Mouse (Mus musculus) neural tube, embryonic 11.5 days (tissue): ENCODE data around the gene Gzmd. TPM values are rescaled to one million over a fixed set of nuclear protein-coding genes. Genes with fewer than 3 reads are reported as not detected.
"Not testable (repeated sequence)": the region's sequence is repeated elsewhere in the genome, so short reads cannot be mapped to it uniquely, and the experiment has no call there.

ENCODE experiments used
- ATAC-seq: fragments of 200-750 bp; cut with Nextera tagmentation; 2 replicates; pipeline ENCODE4 v1.8.0; 2017; ENCODE audit warnings: moderate number of reproducible peaks, mild to moderate bottlenecking, moderate TSS enrichment, moderate library complexity; ENCODE audit not compliant: insufficient read depth, low FRiP score, low TSS enrichment
- DNase-seq: peaks from one replicate; pipeline ENCODE4 v3.0.0-alpha.2; 2015; ENCODE audit warnings: low spot score
- H3K27ac ChIP-seq: fragments of 300-500 bp; sonication (generic); 2 replicates; pipeline ENCODE4 v1.5.1; 2014; ENCODE audit warnings: low read depth, mild to moderate bottlenecking, low read length
- H3K27me3 ChIP-seq: fragments of 300-500 bp; sonication (generic); 2 replicates; pipeline ENCODE4 v1.6.1; 2014; ENCODE audit warnings: mild to moderate bottlenecking, low read length, mixed read lengths; ENCODE audit not compliant: control insufficient read depth, insufficient read depth
- H3K36me3 ChIP-seq: fragments of 300-500 bp; sonication (generic); 2 replicates; pipeline ENCODE4 v1.6.1; 2014; ENCODE audit warnings: mild to moderate bottlenecking, low read length, moderate library complexity, mixed read lengths; ENCODE audit not compliant: control insufficient read depth, insufficient read depth
- H3K4me1 ChIP-seq: fragments of 300-500 bp; sonication (generic); 2 replicates; pipeline ENCODE4 v1.6.1; 2014; ENCODE audit warnings: low read length, mixed read lengths; ENCODE audit not compliant: control insufficient read depth, insufficient read depth
- H3K4me2 ChIP-seq: fragments of 300-500 bp; sonication (generic); 2 replicates; pipeline ENCODE4 v1.6.1; 2014; ENCODE audit warnings: low read depth, mild to moderate bottlenecking, moderate library complexity
- H3K4me3 ChIP-seq: fragments of 300-500 bp; sonication (generic); 2 replicates; pipeline ENCODE4 v1.5.1; 2014; ENCODE audit warnings: low read depth, low read length
- H3K9ac ChIP-seq: fragments of 300-500 bp; sonication (generic); 2 replicates; pipeline ENCODE4 v1.6.1; 2014; ENCODE audit warnings: mild to moderate bottlenecking, low read length
- H3K9me3 ChIP-seq: fragments of 300-500 bp; sonication (generic); 2 replicates; pipeline ENCODE4 v1.6.1; 2016; ENCODE audit warnings: low read length; ENCODE audit not compliant: control insufficient read depth
- WGBS: fragments of 180-500 bp; shearing (Covaris S2); extraction: QIAGEN DNeasy Blood & Tissue Kit; methylation state at CpG from one replicate; pipeline ENCODE4 v1.1.7; 2014; 5-methylcytosine and 5-hydroxymethylcytosine counted together
- polyA plus RNA-seq: library from polyadenylated mRNA; unstranded; fragments of >200 nt; fragmentation: Nextera tagmentation; extraction: Ambion mirVana; gene quantifications from 2 replicates; pipeline ENCODE4 v1.2.1, GENCODE M21; 2014

Gene Gzmd
- polyA plus RNA-seq, 1 experiment from 2014 or later = not detected

- 84% methylated on average over 1 of the region's 1 CpGs for whole genome bisulfite sequencing
- not testable (repeated sequence) for H3K4me3 ChIP-seq, H3K9ac ChIP-seq, H3K27me3 ChIP-seq, H3K4me1 ChIP-seq, H3K4me2 ChIP-seq, H3K36me3 ChIP-seq, ATAC-seq, DNase-seq, H3K27ac ChIP-seq, H3K9me3 ChIP-seq
Observed at GRCm38 (mm10) chr14:56133675-56134074, 1.3 kb upstream of the Gzmd start.

- WGBS = 51% methylated on average over 3 of the region's 3 CpGs
- Histone ChIP-seq H3K4me1 (no peaks in the 10 kb centered on the region), H3K4me3 (no peak overlapping the region), H3K4me2 (no peak overlapping the region), H3K9ac (no peak overlapping the region), H3K9me3 (no peaks in the 10 kb centered on the region), H3K27me3 (no peaks in the 10 kb centered on the region), H3K36me3 (no peaks in the 10 kb centered on the region), H3K27ac (no peak overlapping the region)
- ATAC-seq (no peak), DNase-seq (no peak)
Observed at GRCm38 (mm10) chr14:56128341-56128740, 4.1 kb downstream of the Gzmd start.

- Histone ChIP-seq H3K4me1 (no peaks in the 10 kb centered on the region), H3K27ac (no peak overlapping the region), H3K9me3 (no peaks in the 10 kb centered on the region), H3K27me3 (no peaks in the 10 kb centered on the region), H3K9ac (no peak overlapping the region), H3K36me3 (no peaks in the 10 kb centered on the region), H3K4me2 (no peak overlapping the region), H3K4me3 (no peak overlapping the region)
- WGBS = 86% methylated on average over 3 of the region's 3 CpGs
- DNase-seq (no peak), ATAC-seq (no peak)
Observed at GRCm38 (mm10) chr14:56123516-56123915, 8.9 kb downstream of the Gzmd start.

- Histone ChIP-seq H3K9ac (no peak within 1 kb of the TSS), H3K4me3 (no peak within 1 kb of the TSS), H3K36me3 (no peaks in the 10 kb centered on the region), H3K27ac (no peak within 1 kb of the TSS), H3K9me3 (no peaks in the 10 kb centered on the region), H3K27me3 (no peaks in the 10 kb centered on the region), H3K4me2 (no peak within 1 kb of the TSS), H3K4me1 (no peaks in the 10 kb centered on the region)
- DNase-seq = no peak
- no peak for ATAC-seq
Observed at GRCm38 (mm10) chr14:56120525-56120924, 11.9 kb downstream of the Gzmd start, which contains the start of gene Gzme. Gzme (minus strand) TSS chr14:56120625.

GRCm38 (mm10) chr14:56115531-56116310, 16.7 kb downstream of the Gzmd start:
- H3K4me2 ChIP-seq, H3K9ac ChIP-seq, ATAC-seq, H3K4me1 ChIP-seq, H3K9me3 ChIP-seq, DNase-seq, H3K27ac ChIP-seq, H3K4me3 ChIP-seq, H3K27me3 ChIP-seq, H3K36me3 ChIP-seq: not testable (repeated sequence)
- WGBS = 94% methylated on average over 33 of the region's 33 CpGs

GRCm38 (mm10) chr14:56105447-56106180, 26.8 kb downstream of the Gzmd start:
- Histone ChIP-seq H3K27me3 (no peaks in the 10 kb centered on the region), H3K9ac (no peak overlapping the region), H3K9me3 (no peaks in the 10 kb centered on the region), H3K4me2 (no peak overlapping the region), H3K36me3 (no peaks in the 10 kb centered on the region), H3K27ac (no peak overlapping the region), H3K4me1 (no peaks in the 10 kb centered on the region), H3K4me3 (no peak overlapping the region)
- WGBS = 74% methylated on average over 13 of the region's 13 CpGs
- ATAC-seq (no peak), DNase-seq (no peak)

- Histone ChIP-seq H3K4me2 (no peak overlapping the region), H3K9me3 (no peaks in the 10 kb centered on the region), H3K4me1 (no peaks in the 10 kb centered on the region), H3K9ac (no peak overlapping the region), H3K27me3 (no peaks in the 10 kb centered on the region), H3K36me3 (no peaks in the 10 kb centered on the region), H3K4me3 (no peak overlapping the region), H3K27ac (no peak overlapping the region)
- ATAC-seq (no peak), DNase-seq (no peak)
- WGBS = 90% methylated on average over 5 of the region's 5 CpGs
Observed at GRCm38 (mm10) chr14:56105016-56105415, 27.4 kb downstream of the Gzmd start.

GRCm38 (mm10) chr14:56103452-56103851, 29.0 kb downstream of the Gzmd start:
- H3K4me1 ChIP-seq = no peaks in the 10 kb centered on the region
- H3K4me2 ChIP-seq = no peak overlapping the region
- no peak for ATAC-seq
- H3K4me3 ChIP-seq = no peak overlapping the region
- no peak for DNase-seq
- no peaks in the 10 kb centered on the region for H3K27me3 ChIP-seq
- 81% methylated on average over 3 of the region's 3 CpGs for WGBS
- no peak overlapping the region for H3K27ac ChIP-seq
- no peaks in the 10 kb centered on the region for H3K36me3 ChIP-seq
- no peaks in the 10 kb centered on the region for H3K9me3 ChIP-seq
- no peak overlapping the region for H3K9ac ChIP-seq

GRCm38 (mm10) chr14:56102386-56102785, 30.0 kb downstream of the Gzmd start, which contains the start of gene Ctsg:
Ctsg (minus strand) TSS chr14:56102574.
- H3K27ac ChIP-seq = no peak within 1 kb of the TSS
- H3K4me3 ChIP-seq = no peak within 1 kb of the TSS
- no peak within 1 kb of the TSS for H3K9ac ChIP-seq
- WGBS = 81% methylated on average over 10 of the region's 10 CpGs
- DNase-seq (no peak), ATAC-seq (no peak)
- no peaks in the 10 kb centered on the region for H3K9me3 ChIP-seq
- no peaks in the 10 kb centered on the region for H3K4me1 ChIP-seq
- H3K36me3 ChIP-seq = no peaks in the 10 kb centered on the region
- no peak within 1 kb of the TSS for H3K4me2 ChIP-seq
- no peaks in the 10 kb centered on the region for H3K27me3 ChIP-seq
